Mouse (Mus musculus): ENCODE measurements around the gene Lilra6.
"Not testable (repeated sequence)": the region's sequence is repeated elsewhere in the genome, so short reads cannot be mapped to it uniquely, and the experiment has no call there.

Gene Lilra6

DNA sequence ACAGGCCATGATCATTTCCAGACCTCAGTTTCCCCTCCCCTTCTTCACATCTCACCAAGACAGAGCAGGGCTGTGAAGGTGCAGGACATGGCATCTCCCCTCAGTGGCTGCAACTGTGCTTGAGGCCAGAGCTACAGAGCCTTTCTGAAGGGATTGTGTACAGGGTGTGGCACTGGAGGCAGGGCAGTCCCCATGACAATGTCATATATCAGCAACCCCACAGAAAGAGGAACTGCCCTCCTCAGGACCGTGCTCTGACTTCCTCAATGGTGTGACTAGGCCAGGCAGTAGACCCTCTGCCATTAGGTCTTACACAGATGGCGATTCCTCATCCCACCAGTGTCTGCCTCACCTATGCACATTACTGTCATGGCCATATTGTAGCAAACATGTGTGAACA is at the start of gene Lilra6:
Gene Lilra6 (minus strand): TSS at position 117 of the 400 bp plus-strand sequence.
- DNase-seq (ENCODE audit: extremely low read depth, low read depth, low spot score) = not testable (repeated sequence)

DNA sequence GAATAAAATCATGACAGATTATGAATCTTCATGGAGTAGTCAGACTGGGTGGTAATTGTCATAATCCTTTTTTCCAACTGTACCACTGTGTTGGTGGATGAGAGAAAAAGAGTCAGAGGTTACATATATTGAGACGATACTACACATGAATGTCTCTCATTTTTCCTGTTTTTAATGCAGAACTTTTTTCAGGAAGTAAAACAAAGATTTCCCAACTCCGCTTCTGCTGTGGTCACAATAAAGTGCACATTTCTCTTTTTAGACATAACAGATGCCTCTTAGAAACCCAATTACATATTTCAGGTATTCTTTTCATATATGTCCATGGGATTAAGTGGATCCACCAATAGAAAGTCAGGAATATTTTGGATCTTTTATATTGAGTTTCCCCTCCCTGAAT is 46.7 kb upstream of the Lilra6 start:
- DNase-seq (ENCODE audit: extremely low read depth, low read depth, low spot score) = no peak

DNA sequence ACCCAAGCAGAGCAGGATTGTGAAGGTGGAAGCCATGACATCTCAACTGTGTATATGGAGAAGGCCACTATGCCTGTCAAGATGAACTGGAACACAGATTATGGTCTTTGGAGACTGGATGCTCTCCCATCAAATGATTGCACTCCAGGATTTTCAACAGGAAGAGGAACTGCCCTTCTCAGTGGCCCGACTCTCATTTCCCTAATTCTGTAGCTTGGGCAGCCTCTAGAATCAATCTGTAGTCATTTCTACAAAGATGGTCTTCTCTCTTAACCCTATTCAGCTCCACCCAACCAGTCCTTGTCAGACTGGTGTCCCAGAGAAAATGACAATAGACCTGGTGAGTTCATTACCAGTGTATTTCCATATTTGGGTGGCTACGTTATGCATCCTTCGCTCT is 42.1 kb upstream of the Lilra6 start:
- no peak for DNase-seq (ENCODE audit: extremely low read depth, low read depth, low spot score)

DNA sequence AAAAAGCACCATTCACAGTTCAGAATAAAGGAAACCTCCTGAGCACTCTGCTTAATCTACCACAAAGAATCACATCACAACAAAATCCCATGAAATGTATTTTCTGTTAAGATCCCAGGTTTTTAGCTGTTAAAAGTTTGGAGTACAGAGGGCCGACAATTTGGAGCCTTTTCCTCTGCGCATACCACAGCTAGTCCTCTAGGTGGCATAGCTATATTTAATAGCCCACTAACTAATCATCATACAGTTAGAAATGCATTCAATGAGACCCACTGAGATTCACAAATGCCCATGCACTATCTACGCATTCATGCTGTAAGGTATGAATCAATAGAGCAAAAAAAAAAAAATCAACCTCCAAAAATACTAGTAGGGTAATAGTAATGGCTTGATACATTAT is 33.9 kb upstream of the Lilra6 start:
- DNase-seq (ENCODE audit: extremely low read depth, low read depth, low spot score) = no peak

DNA sequence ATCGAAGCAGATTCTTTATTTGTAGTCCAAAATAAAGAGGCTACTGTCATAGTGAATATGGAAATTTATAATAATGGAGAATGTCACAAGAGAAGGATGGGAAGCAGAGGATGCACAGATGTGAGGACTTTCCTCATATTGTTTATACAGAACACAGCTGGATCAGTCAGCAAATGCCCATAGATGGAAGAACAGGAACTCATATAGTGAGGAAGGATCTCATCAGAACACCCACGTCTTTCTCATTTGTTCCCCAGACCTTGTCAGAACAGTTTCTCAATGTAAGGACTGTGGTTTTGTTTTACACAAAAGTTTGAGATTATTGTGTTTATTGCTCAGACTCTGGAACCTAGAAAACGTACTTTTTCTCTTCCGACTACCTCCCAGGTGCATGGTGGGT is 32.9 kb upstream of the Lilra6 start:
- DNase-seq (ENCODE audit: extremely low read depth, low read depth, low spot score) = no peak

DNA sequence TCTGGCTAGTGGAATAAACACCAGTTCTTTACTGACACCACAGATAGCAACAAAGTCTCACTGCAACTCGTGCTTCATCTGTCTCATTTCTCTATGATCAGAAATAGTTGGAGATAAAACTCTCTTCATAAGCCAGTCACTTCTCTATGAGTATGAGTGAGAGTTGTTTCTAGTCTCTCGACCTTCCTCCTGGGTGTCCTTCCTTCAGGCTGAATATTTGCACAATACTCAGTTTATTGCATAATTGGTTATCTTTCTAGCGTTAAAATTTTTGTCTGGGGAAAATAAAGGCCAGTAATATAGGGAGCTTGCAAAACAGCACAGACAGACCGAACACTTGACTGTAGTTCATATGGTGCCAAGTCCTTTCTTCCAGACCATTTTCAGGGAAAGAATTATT is 30.8 kb upstream of the Lilra6 start:
- DNase-seq (ENCODE audit: extremely low read depth, low read depth, low spot score) = no peak

DNA sequence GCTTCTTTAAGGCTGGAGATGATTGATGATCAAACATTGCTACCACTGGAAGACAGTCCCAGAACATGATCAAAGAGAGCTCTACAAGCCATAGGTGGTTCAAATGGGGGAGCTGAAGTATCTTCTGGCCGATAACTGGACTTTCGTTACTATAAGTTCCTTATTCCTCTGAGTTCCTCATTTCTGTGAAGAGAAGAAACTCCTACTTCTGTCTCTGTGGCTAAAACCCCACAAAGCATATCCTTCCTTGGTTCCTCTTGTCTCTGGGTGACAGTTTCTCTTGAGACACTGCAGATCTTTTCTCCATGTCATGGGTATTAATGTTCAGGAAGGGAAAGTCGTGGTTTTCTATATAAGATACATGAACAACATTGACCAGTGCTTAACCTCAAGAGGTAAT is 25.6 kb upstream of the Lilra6 start:
- DNase-seq (ENCODE audit: extremely low read depth, low read depth, low spot score) = no peak

DNA sequence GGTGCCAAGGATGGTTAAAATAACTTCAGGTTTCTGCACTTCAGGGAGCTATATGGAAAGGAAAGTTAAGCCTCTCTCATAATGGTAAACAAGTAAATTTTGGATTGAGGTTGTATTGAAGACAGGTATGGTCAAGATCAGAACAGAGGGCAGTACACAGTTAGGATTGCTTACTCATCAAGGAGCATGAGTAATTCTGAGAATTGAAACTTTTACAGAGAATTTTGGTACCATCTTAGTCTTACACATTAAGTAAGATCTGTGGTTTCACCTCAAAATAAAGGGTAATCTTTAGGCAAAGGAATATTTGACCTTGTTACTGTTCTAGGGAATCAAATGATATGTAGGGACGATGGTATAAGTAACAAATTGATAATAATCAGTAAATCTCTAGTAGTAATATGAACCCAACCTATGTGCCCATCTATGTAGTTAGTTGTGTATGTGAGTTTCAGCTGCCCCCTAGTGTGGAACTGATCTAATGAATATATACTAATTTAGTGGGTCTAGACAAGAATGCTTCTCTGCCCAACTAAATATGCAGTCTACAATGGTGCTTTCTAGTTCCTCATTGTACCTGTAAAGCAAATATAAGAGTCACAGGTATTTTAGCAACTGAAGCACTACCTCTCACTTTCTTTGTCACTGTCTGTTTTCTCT is 24.7 kb upstream of the Lilra6 start:
- no peak for DNase-seq (ENCODE audit: extremely low read depth, low read depth, low spot score)

DNA sequence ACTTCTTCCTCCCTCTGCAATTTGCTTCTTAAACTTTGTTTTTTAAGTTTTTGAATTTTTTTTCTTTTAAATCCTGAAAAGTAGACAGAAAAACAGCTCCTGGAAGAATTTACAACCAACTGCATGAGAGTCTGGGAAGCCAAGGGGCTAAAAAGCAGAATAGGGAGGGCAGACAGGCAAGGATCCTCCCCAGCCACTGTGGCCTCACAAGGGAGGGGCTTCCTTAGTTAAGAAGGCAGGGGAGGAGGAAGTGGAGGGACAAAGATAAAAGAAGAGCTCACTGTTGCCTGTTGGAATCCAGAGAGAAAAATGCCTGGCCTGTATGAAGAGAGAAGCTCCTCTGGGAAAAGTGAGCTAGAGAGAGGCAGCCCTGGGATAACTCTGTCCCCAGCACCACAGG is 20.2 kb upstream of the Lilra6 start:
- DNase-seq (ENCODE audit: extremely low read depth, low read depth, low spot score) = not testable (repeated sequence)

DNA sequence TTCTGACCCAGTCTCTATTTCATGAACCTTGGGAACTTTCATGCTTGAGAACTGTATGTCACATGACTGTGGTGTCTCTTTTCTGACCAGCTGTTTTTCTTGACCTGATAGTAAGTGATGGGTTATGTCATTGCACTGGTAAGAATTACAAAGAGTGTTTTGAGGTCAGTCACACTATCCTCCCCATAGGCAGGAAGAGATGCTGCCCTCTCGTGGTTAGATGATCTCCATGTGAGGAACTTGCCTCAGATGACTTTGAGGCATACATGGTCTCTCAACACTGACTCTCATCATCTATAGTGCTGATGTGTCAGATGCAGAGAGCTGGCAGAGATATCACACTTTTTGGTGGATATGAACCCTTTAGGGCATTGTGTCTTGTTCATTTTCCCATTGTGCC is 11.6 kb downstream of the Lilra6 start:
- no peak for DNase-seq (ENCODE audit: extremely low read depth, low read depth, low spot score)

DNA sequence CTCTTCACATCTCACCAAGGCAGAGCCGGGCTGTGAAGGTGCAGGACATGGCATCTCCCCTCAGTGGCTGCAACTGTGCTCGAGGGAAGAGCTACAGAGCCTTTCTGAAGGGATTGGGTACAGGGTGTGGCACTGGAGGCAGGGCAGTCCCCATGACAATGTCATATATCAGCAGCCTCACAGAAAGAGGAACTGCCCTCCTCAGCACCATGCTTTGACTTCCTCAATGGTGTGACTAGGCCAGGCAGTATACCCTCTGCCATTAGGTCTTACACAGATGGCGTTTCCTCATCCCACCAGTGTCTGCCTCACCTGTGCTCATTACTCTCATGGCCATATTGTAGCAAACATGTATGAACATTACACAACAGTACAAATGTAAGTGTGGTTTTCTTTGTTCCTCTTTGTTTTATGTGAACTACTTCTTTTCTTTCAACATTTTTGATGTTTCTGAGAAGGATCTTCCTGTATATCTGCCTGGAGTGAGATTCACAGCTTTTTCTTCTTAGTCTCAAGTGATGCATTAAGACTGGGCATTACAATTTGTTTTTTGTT is 17.2 kb downstream of the Lilra6 start, which contains the start of gene Gm14548:
Gene Gm14548 (minus strand): TSS at position 85 of the 555 bp plus-strand sequence.
- DNase-seq (ENCODE audit: extremely low read depth, low read depth, low spot score) = not testable (repeated sequence)

DNA sequence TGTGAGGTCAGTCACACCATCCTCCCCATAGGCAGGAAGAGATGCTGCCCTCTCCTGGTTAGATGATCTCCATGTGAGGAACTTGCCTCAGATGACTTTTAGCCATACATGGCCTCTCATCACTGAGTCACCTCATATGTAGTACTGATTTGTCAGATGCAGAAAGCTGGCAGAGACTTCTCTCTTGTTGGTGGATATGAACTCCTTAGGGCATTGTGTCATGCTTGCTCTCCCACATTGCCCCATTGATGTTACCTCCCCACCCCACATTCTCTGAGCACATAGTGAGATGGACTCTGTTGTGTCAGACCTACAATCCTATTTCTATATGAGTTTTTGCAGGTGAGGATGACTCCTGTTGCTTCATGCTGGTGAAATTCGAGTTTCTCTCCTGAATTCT is 40.3 kb downstream of the Lilra6 start:
- DNase-seq (ENCODE audit: extremely low read depth, low read depth, low spot score) = not testable (repeated sequence)
